Mouse (Mus musculus): ENCODE measurements at regions not wholly inside any gene's neighbourhood (a gene's known extent, or its start where the extent isn't known, plus 50 kb on each side); places are given as distances from the start of the nearest gene placed in this dataset.

- H3K4me1 ChIP-seq (ENCODE audit: control insufficient read depth, insufficient read depth, low read length) = no peaks in the 10 kb centered on the region
- H3K4me3 ChIP-seq (replicated peaks; ENCODE audit: extremely low read depth, low read depth, low read length) = no peak overlapping the region
- no peak for DNase-seq
- TF ChIP-seq POLR2A (IDR thresholded peaks at IDR 0.05; ENCODE audit: borderline replicate concordance, extremely low read depth, low read depth, low read length) = no peak
- no peak for TF ChIP-seq CTCF (IDR thresholded peaks at IDR 0.05; ENCODE audit: insufficient read depth, low read length)
- WGBS = 84% methylated on average over 1 of the region's 1 CpGs
Observed at GRCm38 (mm10) chrX:166640258-166640657, 54.7 kb upstream of the Egfl6 start.
